Comparison of ENCODE assay signal across 21 mouse cellular contexts in genomic region chr11:3581908-3582307, GRCm38 (mm10). TPM values are rescaled to one million over a fixed set of nuclear protein-coding genes. Genes with fewer than 3 reads are reported as not detected.
A peak's percentile ranks its signal among the peaks of the same experiment; 100 is the strongest.
DNase-seq lines count a peak whose midpoint lies in the region; ATAC-seq and TF ChIP-seq lines count a peak whose summit lies in the region.
"Had no signal": no experiment of that assay in that cellular context is flagged by ENCODE, and none has a peak within 500 bp of the region (broad histone marks: within the 10 kb centered on the region; RNA-seq: fewer than 3 reads in every experiment).

No protein-coding gene starts in this region.

- peaks cover 7% of the 10 kb centered on the region; the same call in 1 of the 2 replicates for H3K4me1 ChIP-seq in kidney, adult 2 months (ENCODE audit: control insufficient read depth, insufficient read depth, low read length)
- H3K4me1 ChIP-seq in kidney, embryonic 15.5 days = no peaks in the 10 kb centered on the region

- 71% methylated on average over 4 of the region's 4 CpGs for WGBS in kidney, adult 2 months
- 94% methylated on average over 4 of the region's 4 CpGs for WGBS in kidney, embryonic 15.5 days

- H3K4me2 ChIP-seq in kidney, embryonic 15.5 days = no peak overlapping the region

- no peak for TF ChIP-seq POLR2A in kidney, adult 2 months (IDR thresholded peaks at IDR 0.05; ENCODE audit: low read depth, low read length)

- ATAC-seq in kidney, embryonic 15.5 days (replicated peaks; ENCODE audit: low FRiP score) = no peak
- ATAC-seq: activated CD4-positive, CD25-positive, alpha-beta regulatory T cell, adult 4 months; CD4-positive, CD25-positive, alpha-beta regulatory T cell, adult 4 months; Patski had no signal

- no peak for TF ChIP-seq CTCF in gastrocnemius, adult 2 months (IDR thresholded peaks at IDR 0.05)
- TF ChIP-seq CTCF in kidney, adult 2 months (conservative IDR thresholded peaks at IDR 0.05; ENCODE audit: insufficient read depth, insufficient read length, low read depth, low read length) = no peak

- no peaks in the 10 kb centered on the region for H3K9me3 ChIP-seq in kidney, embryonic 15.5 days (replicated peaks)
- H3K9me3 ChIP-seq: G1E had no signal

- H3K4me3 ChIP-seq in gastrocnemius, adult 2 months = no peak overlapping the region
- no peak overlapping the region for H3K4me3 ChIP-seq in kidney, adult 2 months (ENCODE audit: insufficient read depth, low read depth, low read length)
- H3K4me3 ChIP-seq in kidney, embryonic 15.5 days (replicated peaks) = no peak overlapping the region

- no peaks in the 10 kb centered on the region for H3K36me3 ChIP-seq in kidney, adult 2 months (ENCODE audit: control insufficient read depth, insufficient read depth, low read length)
- H3K36me3 ChIP-seq in kidney, embryonic 15.5 days = no peaks in the 10 kb centered on the region
- H3K36me3 ChIP-seq: G1E had no signal

- intact Hi-C loops in gastrocnemius, adult 2 months (cut with DNase I) = no loop called here

- DNase-seq in gastrocnemius, adult 2 months = no peak
- DNase-seq in gastrocnemius, postnatal 25 days = no peak
- peak; percentile 55 for DNase-seq in kidney, adult 2 months
- DNase-seq in kidney, adult 9 months = peak; percentile 55
- no peak for DNase-seq in kidney, postnatal 4 days
- DNase-seq: adrenal gland, adult 2 months; adrenal gland, adult 8-10 months; adrenal gland, postnatal 10 days; adrenal gland, postnatal 14 days; adrenal gland, postnatal 25 days; adrenal gland, postnatal 36 days; B cell, adult 2 months; cerebellum, adult 11 months; cerebellum, adult 11-12 months; cerebellum, adult 18-20 months had no signal

- peak overlapping the region; percentile 31; the same call in 1 of the 2 replicates for H3K27ac ChIP-seq in gastrocnemius, adult 2 months
- no peak overlapping the region for H3K27ac ChIP-seq in kidney, adult 2 months (ENCODE audit: insufficient read depth, low read depth, low read length)
- H3K27ac ChIP-seq in kidney, embryonic 15.5 days = no peak overlapping the region

- H3K27me3 ChIP-seq in kidney, adult 2 months (replicated peaks; ENCODE audit: control insufficient read depth, insufficient read depth, low read length) = no peaks in the 10 kb centered on the region
- H3K27me3 ChIP-seq in kidney, embryonic 15.5 days = no peaks in the 10 kb centered on the region
- H3K27me3 ChIP-seq: CH12.LX, Patski had no signal

- H3K9ac ChIP-seq in kidney, embryonic 15.5 days = no peak overlapping the region

RNA-seq across cellular contexts. Expression of gene Smtn, which starts 41.5 kb away (rescaled TPM):
- total RNA-seq in gastrocnemius, adult 2 months (2021) = 100 to 1,000 TPM in 1 of 2 experiments, 10 to 100 TPM in 1; 70.3 to 119 TPM
- total RNA-seq in gastrocnemius, postnatal 25 days (2021) = 10 to 100 TPM; 80.8 to 97.3 TPM
- polyA plus RNA-seq in kidney, adult 2 months (2012; rRNA removed) = 52.3 and 57.2 TPM in 2 replicates
- polyA plus RNA-seq in kidney, embryonic 15.5 days (2015; fragmentation: Nextera tagmentation; extraction: Ambion mirVana) = 89.1 and 110 TPM in 2 replicates
- total RNA-seq: G1E had no signal
- polyA plus RNA-seq: G1E had no signal

Comparison
In these comparisons a context has a peak if more than half of its experiments do, and no peak if none do; other contexts are left out.
1. DNase-seq: peak in kidney, adult 2 months (single experiment) and kidney, adult 9 months (single experiment); none in gastrocnemius, adult 2 months (single experiment), gastrocnemius, postnatal 25 days (single experiment) and kidney, postnatal 4 days (0 of 2).